Mouse (Mus musculus): Measurements from ENCODE around the gene Prdm4. TPM values are rescaled to one million over a fixed set of nuclear protein-coding genes. Genes with fewer than 3 reads are reported as not detected.

The Prdm4 gene
- 10 to 100 TPM; 26.4 to 90.7 (median 47.6) TPM for total RNA-seq (2018; cell fraction: chromatin; rRNA removed)
- 10 to 100 TPM; 15.5 to 27.9 (median 17.5) TPM for total RNA-seq (2018; cell fraction: cytosol; rRNA removed)
- total RNA-seq (2018; cell fraction: nucleus; rRNA removed): 10 to 100 TPM; 24.0 to 73.8 (median 41.9) TPM
- polyA plus RNA-seq (2018): 11.4 to 15.1 TPM (median 12.8 TPM) in 3 replicates

DNA sequence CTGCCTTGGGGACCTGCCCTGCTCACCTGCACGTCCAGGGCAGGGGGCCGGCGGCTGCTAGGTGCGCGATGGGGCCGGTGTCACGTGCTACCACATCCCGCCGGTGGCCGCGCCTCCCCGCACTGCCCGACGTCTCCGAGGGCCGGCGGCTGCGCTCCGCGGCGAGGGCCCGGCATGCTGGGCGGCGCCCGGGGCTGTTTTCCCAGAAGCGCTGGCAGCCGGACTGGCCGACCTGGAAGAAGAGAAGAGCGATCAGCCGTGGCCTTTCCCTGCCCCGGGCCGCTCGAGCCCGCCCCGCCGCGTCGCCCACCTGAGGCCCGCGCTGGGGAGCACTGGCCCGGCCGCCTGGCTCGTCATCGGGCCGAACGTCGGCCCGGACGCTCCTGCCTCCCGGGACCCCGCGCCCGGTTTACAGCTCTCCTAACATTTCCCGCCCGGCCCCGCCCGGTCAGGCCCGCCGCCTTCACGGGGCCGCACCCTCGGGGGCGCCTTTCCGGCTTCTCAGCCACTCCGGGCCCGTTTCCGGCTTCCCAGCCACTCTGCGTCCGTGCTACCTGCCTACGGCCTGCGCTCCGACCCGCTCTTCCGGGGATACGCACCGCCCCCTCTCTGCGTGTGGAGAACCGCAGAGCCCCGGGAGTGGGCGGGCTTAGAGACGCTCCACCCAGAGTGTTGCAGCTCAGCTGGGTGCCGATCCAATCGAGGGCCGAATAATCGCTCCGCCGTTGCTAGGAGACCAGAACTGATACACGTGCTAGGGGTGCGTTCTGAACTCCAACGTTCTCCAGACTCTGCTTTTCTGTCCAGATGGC lies at the start of gene Prdm4:
Gene Prdm4 (minus strand): TSS at position 645 of the 812 bp plus-strand sequence.
- 1% methylated on average over 72 of the region's 90 CpGs for WGBS (ENCODE audit: missing documents)
- Histone ChIP-seq H3K36me3 (ENCODE audit: inconsistent target) (peaks cover 25% of the 10 kb centered on the region), H3K79me2 (ENCODE audit: inconsistent target) (peaks cover 46% of the 10 kb centered on the region), H3K27ac (no peak within 1 kb of the TSS), H3K4me3 (ENCODE audit: inconsistent target) (peak within 1 kb of the TSS; percentile 60)

- Histone ChIP-seq H3K27ac (no peak overlapping the region), H3K4me3 (ENCODE audit: inconsistent target) (no peak overlapping the region), H3K36me3 (ENCODE audit: inconsistent target) (no peaks in the 10 kb centered on the region), H3K79me2 (ENCODE audit: inconsistent target) (no peaks in the 10 kb centered on the region)
- WGBS (ENCODE audit: missing documents): 87% methylated on average over 2 of the region's 2 CpGs
Measured at GRCm38 (mm10) chr10:85966476-85966875, 49.5 kb upstream of the Prdm4 start.

GRCm38 (mm10) chr10:85964316-85964715 lies 47.4 kb upstream of the Prdm4 start:
- no peak overlapping the region for H3K27ac ChIP-seq
- no peaks in the 10 kb centered on the region for H3K79me2 ChIP-seq (ENCODE audit: inconsistent target)
- no peak overlapping the region for H3K4me3 ChIP-seq (ENCODE audit: inconsistent target)
- no peaks in the 10 kb centered on the region for H3K36me3 ChIP-seq (ENCODE audit: inconsistent target)
- WGBS (ENCODE audit: missing documents): 98% methylated on average over 7 of the region's 7 CpGs

- Histone ChIP-seq H3K4me3 (ENCODE audit: inconsistent target) (no peak overlapping the region), H3K36me3 (ENCODE audit: inconsistent target) (no peaks in the 10 kb centered on the region), H3K79me2 (ENCODE audit: inconsistent target) (no peaks in the 10 kb centered on the region), H3K27ac (no peak overlapping the region)
- WGBS (ENCODE audit: missing documents): 94% methylated on average over 8 of the region's 9 CpGs
Measured at GRCm38 (mm10) chr10:85962897-85963296, 46.0 kb upstream of the Prdm4 start.

DNA sequence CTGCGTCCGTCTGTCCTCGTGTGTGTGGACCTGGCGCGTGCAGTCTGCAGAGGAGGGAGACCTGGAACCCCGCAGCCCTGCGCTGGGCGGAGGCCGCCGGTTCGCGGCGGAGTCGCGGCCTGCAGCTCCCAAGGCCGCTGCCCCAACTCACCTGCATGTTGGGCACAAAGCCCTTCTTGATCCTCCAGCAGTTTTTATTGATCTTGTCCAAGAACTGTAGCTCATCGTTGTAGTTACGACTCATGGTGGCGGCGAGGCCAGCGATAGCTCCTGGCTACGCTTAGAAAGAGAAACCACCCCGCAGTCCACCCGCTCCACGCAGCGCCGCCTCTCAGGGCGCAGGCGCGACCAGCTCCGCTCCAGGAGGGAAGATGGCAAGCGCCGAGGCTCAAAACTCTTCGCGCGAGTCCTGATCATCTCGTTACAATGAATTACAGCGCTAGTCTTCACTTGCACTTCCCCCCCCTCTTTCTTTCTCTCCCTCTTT lies 40.6 kb upstream of the Prdm4 start, which contains the start of gene Rtcb:
Gene Rtcb (minus strand): TSS at position 360 of the 487 bp plus-strand sequence.
- peak within 1 kb of the TSS; percentile 82 for H3K4me3 ChIP-seq (ENCODE audit: inconsistent target)
- 0% methylated on average over 35 of the region's 38 CpGs for WGBS (ENCODE audit: missing documents)
- peaks cover 36% of the 10 kb centered on the region for H3K79me2 ChIP-seq (ENCODE audit: inconsistent target)
- H3K27ac ChIP-seq: peak within 1 kb of the TSS; percentile 28
- H3K36me3 ChIP-seq (ENCODE audit: inconsistent target): peaks cover 13% of the 10 kb centered on the region; the same call in 1 of the 2 replicates

GRCm38 (mm10) chr10:85956871-85957419 lies 40.0 kb upstream of the Prdm4 start:
- peak overlapping the region; percentile 82 for H3K4me3 ChIP-seq (ENCODE audit: inconsistent target)
- peaks cover 13% of the 10 kb centered on the region; the same call in 1 of the 2 replicates for H3K36me3 ChIP-seq (ENCODE audit: inconsistent target)
- peaks cover 36% of the 10 kb centered on the region for H3K79me2 ChIP-seq (ENCODE audit: inconsistent target)
- 1% methylated on average over 20 of the region's 20 CpGs for WGBS (ENCODE audit: missing documents)
- H3K27ac ChIP-seq: peak overlapping the region; percentile 28

GRCm38 (mm10) chr10:85954429-85954828 lies 37.5 kb upstream of the Prdm4 start:
- no peak overlapping the region for H3K27ac ChIP-seq
- peaks cover 18% of the 10 kb centered on the region; the same call in 1 of the 2 replicates for H3K36me3 ChIP-seq (ENCODE audit: inconsistent target)
- peaks cover 36% of the 10 kb centered on the region for H3K79me2 ChIP-seq (ENCODE audit: inconsistent target)

GRCm38 (mm10) chr10:85953401-85953800 lies 36.5 kb upstream of the Prdm4 start:
- peaks cover 28% of the 10 kb centered on the region for H3K36me3 ChIP-seq (ENCODE audit: inconsistent target)
- H3K27ac ChIP-seq: no peak overlapping the region
- no peak overlapping the region for H3K4me3 ChIP-seq (ENCODE audit: inconsistent target)
- peaks cover 36% of the 10 kb centered on the region for H3K79me2 ChIP-seq (ENCODE audit: inconsistent target)
- 31% methylated on average over 3 of the region's 3 CpGs for WGBS (ENCODE audit: missing documents)

More at GRCm38 (mm10) chr10:85954429-85954828, 37.5 kb upstream of the Prdm4 start:
- WGBS (ENCODE audit: missing documents): 88% methylated on average over 2 of the region's 2 CpGs
- H3K4me3 ChIP-seq (ENCODE audit: inconsistent target): no peak overlapping the region

- 59% methylated on average over 6 of the region's 6 CpGs for WGBS (ENCODE audit: missing documents)
- H3K27ac ChIP-seq: no peak overlapping the region
- peaks cover 32% of the 10 kb centered on the region for H3K36me3 ChIP-seq (ENCODE audit: inconsistent target)
- no peak overlapping the region for H3K4me3 ChIP-seq (ENCODE audit: inconsistent target)
- peaks cover 30% of the 10 kb centered on the region for H3K79me2 ChIP-seq (ENCODE audit: inconsistent target)
Measured at GRCm38 (mm10) chr10:85951765-85952443, 35.0 kb upstream of the Prdm4 start.

DNA sequence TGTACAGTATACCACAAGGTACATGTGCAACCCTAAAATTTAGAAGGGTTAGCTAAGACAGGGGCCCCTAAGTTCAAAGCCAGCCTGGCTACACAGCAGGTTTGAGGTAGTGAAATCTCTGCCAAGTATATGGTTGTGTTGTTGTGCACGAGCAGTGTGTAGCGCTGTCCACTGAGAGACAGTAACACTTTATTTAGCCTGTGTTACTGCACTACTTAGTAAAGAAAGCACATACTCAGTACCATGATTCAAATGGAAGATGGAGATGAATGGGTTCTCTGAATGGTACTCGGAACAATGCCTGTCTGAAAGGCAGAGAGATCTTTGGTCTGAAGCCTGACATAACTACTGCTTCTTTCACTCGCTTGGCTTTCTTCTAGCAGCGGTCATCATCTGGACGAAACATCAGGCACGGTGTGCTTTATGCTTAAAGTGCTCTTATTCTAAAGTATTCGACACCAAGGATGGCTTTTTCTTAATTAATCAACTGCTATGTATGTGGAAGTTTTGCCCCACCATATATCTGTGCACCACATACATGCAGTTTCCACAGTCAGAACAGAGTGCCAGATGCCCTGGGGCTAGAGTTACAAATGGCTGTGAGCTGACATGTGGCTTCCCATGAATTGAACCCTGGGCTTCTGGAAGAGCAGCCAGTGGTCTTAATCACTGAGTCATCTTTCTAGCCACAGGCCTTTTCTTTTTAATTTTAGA lies 31.7 kb upstream of the Prdm4 start:
- Histone ChIP-seq H3K27ac (no peak overlapping the region), H3K36me3 (ENCODE audit: inconsistent target) (peaks cover 41% of the 10 kb centered on the region), H3K79me2 (ENCODE audit: inconsistent target) (no peaks in the 10 kb centered on the region; the same call in 1 of the 2 replicates), H3K4me3 (ENCODE audit: inconsistent target) (no peak overlapping the region)
- 96% methylated on average over 8 of the region's 8 CpGs for WGBS (ENCODE audit: missing documents)

- Histone ChIP-seq H3K79me2 (ENCODE audit: inconsistent target) (no peaks in the 10 kb centered on the region), H3K27ac (no peak overlapping the region), H3K36me3 (ENCODE audit: inconsistent target) (peaks cover 49% of the 10 kb centered on the region), H3K4me3 (ENCODE audit: inconsistent target) (no peak overlapping the region)
- 95% methylated on average over 6 of the region's 6 CpGs for WGBS (ENCODE audit: missing documents)
Measured at GRCm38 (mm10) chr10:85936280-85936965, 19.5 kb upstream of the Prdm4 start.

DNA sequence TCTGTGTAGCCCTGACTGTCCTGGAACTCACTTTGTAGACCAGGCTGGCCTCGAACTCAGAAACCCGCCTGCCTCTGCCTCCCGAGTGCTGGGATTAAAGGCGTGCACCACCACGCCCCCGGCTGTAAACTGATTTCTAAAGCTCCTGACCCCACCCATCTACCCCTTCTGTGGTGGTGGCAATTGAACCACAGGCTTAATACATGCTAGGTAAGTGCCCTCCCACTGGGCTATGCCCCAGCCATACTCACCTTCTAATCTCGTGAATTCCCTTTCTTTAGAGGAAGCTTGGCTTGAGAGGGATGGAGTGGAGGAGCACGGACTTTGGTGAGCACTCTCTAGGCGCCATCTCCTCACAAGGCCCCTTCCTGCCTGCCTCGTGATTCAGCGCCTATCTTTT lies 13.0 kb upstream of the Prdm4 start:
- Histone ChIP-seq H3K27ac (no peak overlapping the region), H3K4me3 (ENCODE audit: inconsistent target) (no peak overlapping the region), H3K79me2 (ENCODE audit: inconsistent target) (no peaks in the 10 kb centered on the region), H3K36me3 (ENCODE audit: inconsistent target) (no peaks in the 10 kb centered on the region)
- 84% methylated on average over 9 of the region's 11 CpGs for WGBS (ENCODE audit: missing documents)

GRCm38 (mm10) chr10:85929208-85929591 lies 12.3 kb upstream of the Prdm4 start:
- Histone ChIP-seq H3K4me3 (ENCODE audit: inconsistent target) (no peak overlapping the region), H3K79me2 (ENCODE audit: inconsistent target) (no peaks in the 10 kb centered on the region), H3K36me3 (ENCODE audit: inconsistent target) (no peaks in the 10 kb centered on the region), H3K27ac (no peak overlapping the region)
- WGBS (ENCODE audit: missing documents): 55% methylated on average over 11 of the region's 11 CpGs
